Mouse (Mus musculus) myocyte (in vitro differentiated cells): Measurements from ENCODE around the gene Banf2.

Experiments
- CEBPB ChIP-seq: IDR thresholded peaks from 2 replicates; pipeline ENCODE4 v1.6.1; 2011; ENCODE audit warnings: mild to moderate bottlenecking, moderate library complexity; ENCODE audit not compliant: poor library complexity, insufficient read depth, severe bottlenecking
- E2F4 ChIP-seq: IDR thresholded peaks from one replicate; pipeline ENCODE4 v1.6.1; 2011; ENCODE audit warnings: mild to moderate bottlenecking, control low read depth, moderate library complexity; ENCODE audit not compliant: insufficient read depth
- MYOD1 ChIP-seq, 3 experiments: IDR thresholded peaks; one replicate each; pipeline ENCODE4 v1.6.1; 2011; ENCODE audit warnings: control low read depth in 2 of 3, low read depth in 2 of 3, mild to moderate bottlenecking in 2 of 3, moderate library complexity in 1 of 3; ENCODE audit not compliant: insufficient read length in 2 of 3, control insufficient read depth in 1 of 3
- MYOG ChIP-seq, 3 experiments: IDR thresholded peaks; one replicate each; pipeline ENCODE4 v1.6.1; 2011; ENCODE audit warnings: control low read depth in 2 of 3, low read depth in 2 of 3, mild to moderate bottlenecking in 2 of 3; ENCODE audit not compliant: insufficient read length in 2 of 3, control insufficient read depth in 1 of 3, insufficient read depth in 1 of 3
- POLR2A ChIP-seq: IDR thresholded peaks from one replicate; pipeline ENCODE4 v1.6.1; 2011; ENCODE audit warnings: low read depth, mild to moderate bottlenecking, control low read depth, moderate library complexity; ENCODE audit not compliant: insufficient read length
- REST ChIP-seq: IDR thresholded peaks from one replicate; pipeline ENCODE4 v1.6.1; 2011; ENCODE audit warnings: mild to moderate bottlenecking, control low read depth, moderate library complexity; ENCODE audit not compliant: insufficient read depth, insufficient read length
- TCF12 ChIP-seq: IDR thresholded peaks from one replicate; pipeline ENCODE4 v1.6.1; 2011; ENCODE audit warnings: mild to moderate bottlenecking, control low read depth; ENCODE audit not compliant: poor library complexity, insufficient read depth, severe bottlenecking
- USF1 ChIP-seq: IDR thresholded peaks from one replicate; pipeline ENCODE4 v1.6.1; 2011; ENCODE audit warnings: low read depth, mild to moderate bottlenecking, control low read depth, moderate library complexity

- TF ChIP-seq CEBPB = no peak
- TF ChIP-seq MYOD1 (IDR thresholded peaks at IDR 0.05; ENCODE audit: control insufficient read depth in 1 of 3, insufficient read length in 2 of 3, low read depth in 2 of 3) = no peak
- no peak for TF ChIP-seq POLR2A
- TF ChIP-seq MYOG (IDR thresholded peaks at IDR 0.05; ENCODE audit: control insufficient read depth in 1 of 3, insufficient read depth in 1 of 3, insufficient read length in 2 of 3, low read depth in 2 of 3) = no peak
- TF ChIP-seq E2F4 = no peak
- TF ChIP-seq REST = no peak
- TF ChIP-seq USF1 = no peak
- TF ChIP-seq TCF12 = no peak
These were observed 68.7 kb downstream of the Banf2 start for GRCm38 (mm10) chr2:144101463-144101961.
